Mouse (Mus musculus): Measurements from ENCODE around the gene Gfra1. TPM values are rescaled to one million over a fixed set of nuclear protein-coding genes. Genes with fewer than 3 reads are reported as not detected.

The Gfra1 gene
- polyA plus RNA-seq (2012): 0.68 and 1.9 TPM in 2 replicates

GRCm38 (mm10) chr19:58455496-58456061 is at the start of gene Gfra1:
Gene Gfra1 (minus strand): TSS chr19:58455909.

Other genes starting within 250 kb of the Gfra1 start
- not detected in 2 replicates for gene Ccdc172, start 56.1 kb upstream of the Gfra1 start, polyA plus RNA-seq (2012)
- gene Pnlip, start 196.6 kb upstream of the Gfra1 start, polyA plus RNA-seq (2012): not detected in 2 replicates